Mouse (Mus musculus): ENCODE measurements around the gene Olfr960. TPM values are rescaled to one million over a fixed set of nuclear protein-coding genes. Genes with fewer than 3 reads are reported as not detected.
A peak's percentile ranks its signal among the peaks of the same experiment; 100 is the strongest.

Gene Olfr960
- polyA plus RNA-seq, 1 experiment from 2014 or later, result not detected

DNA sequence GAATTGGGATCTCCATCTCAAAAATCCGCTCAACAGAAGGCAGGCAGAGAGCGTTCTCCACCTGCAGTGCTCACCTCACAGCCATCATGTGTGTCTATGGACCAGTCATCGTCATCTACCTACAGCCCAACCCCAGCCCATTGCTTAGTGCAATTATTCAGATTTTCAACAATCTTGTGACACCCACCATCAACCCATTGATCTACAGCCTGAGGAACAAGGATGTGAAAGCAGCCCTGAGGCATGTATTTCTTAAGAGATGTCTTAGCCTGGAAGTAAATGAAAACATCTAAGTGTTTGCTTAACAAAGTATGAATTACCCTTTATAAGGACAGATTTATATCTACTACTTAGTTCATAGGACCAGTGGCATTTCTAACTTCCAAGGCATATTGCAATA, 2.6 kb downstream of the Olfr960 start:
- H3K4me2 ChIP-seq (ENCODE audit: low read length), result no peak overlapping the region
- H3K36me3 ChIP-seq (ENCODE audit: control insufficient read depth, insufficient read depth, low read length), result no peaks in the 10 kb centered on the region
- no peak overlapping the region for H3K9ac ChIP-seq (ENCODE audit: low read depth, low read length)
- no peak for ATAC-seq
- no peaks in the 10 kb centered on the region for H3K27me3 ChIP-seq (ENCODE audit: control insufficient read depth, insufficient read depth, low read depth, low read length)
- H3K4me1 ChIP-seq (ENCODE audit: control insufficient read depth, insufficient read depth, low read length), result no peaks in the 10 kb centered on the region
- no peak overlapping the region for H3K4me3 ChIP-seq (ENCODE audit: low read depth, low read length)
- no peak overlapping the region for H3K27ac ChIP-seq (ENCODE audit: low read length)
- H3K9me3 ChIP-seq (replicated peaks; ENCODE audit: control insufficient read depth, low read length, poor library complexity, severe bottlenecking), result no peaks in the 10 kb centered on the region
- 94% methylated on average over 3 of the region's 3 CpGs for WGBS

GRCm38 (mm10) chr9:39624711-39625110, 3.5 kb downstream of the Olfr960 start:
- H3K36me3 ChIP-seq (ENCODE audit: control insufficient read depth, insufficient read depth, low read length), result no peaks in the 10 kb centered on the region
- H3K4me1 ChIP-seq (ENCODE audit: control insufficient read depth, insufficient read depth, low read length), result no peaks in the 10 kb centered on the region
- no peak overlapping the region for H3K4me3 ChIP-seq (ENCODE audit: low read depth, low read length)
- no peak overlapping the region for H3K27ac ChIP-seq (ENCODE audit: low read length)
- no peak overlapping the region for H3K9ac ChIP-seq (ENCODE audit: low read depth, low read length)
- no peaks in the 10 kb centered on the region for H3K27me3 ChIP-seq (ENCODE audit: control insufficient read depth, insufficient read depth, low read depth, low read length)
- H3K4me2 ChIP-seq (ENCODE audit: low read length), result no peak overlapping the region
- no peaks in the 10 kb centered on the region for H3K9me3 ChIP-seq (replicated peaks; ENCODE audit: control insufficient read depth, low read length, poor library complexity, severe bottlenecking)
- WGBS, result 95% methylated on average over 2 of the region's 2 CpGs
- no peak for ATAC-seq

- Histone ChIP-seq H3K9ac (ENCODE audit: low read depth, low read length) (no peak overlapping the region), H3K27ac (ENCODE audit: low read length) (no peak overlapping the region), H3K4me1 (ENCODE audit: control insufficient read depth, insufficient read depth, low read length) (peaks cover 2% of the 10 kb centered on the region; the same call in 1 of the 2 replicates), H3K36me3 (ENCODE audit: control insufficient read depth, insufficient read depth, low read length) (no peaks in the 10 kb centered on the region), H3K4me2 (ENCODE audit: low read length) (no peak overlapping the region), H3K9me3 (replicated peaks; ENCODE audit: control insufficient read depth, low read length, poor library complexity, severe bottlenecking) (no peaks in the 10 kb centered on the region), H3K27me3 (ENCODE audit: control insufficient read depth, insufficient read depth, low read depth, low read length) (no peaks in the 10 kb centered on the region), H3K4me3 (ENCODE audit: low read depth, low read length) (no peak overlapping the region)
- ATAC-seq, result no peak
- WGBS, result 95% methylated on average over 2 of the region's 2 CpGs
These were observed 7.9 kb downstream of the Olfr960 start for GRCm38 (mm10) chr9:39629069-39629468.

- Histone ChIP-seq H3K4me1 (ENCODE audit: control insufficient read depth, insufficient read depth, low read length) (peaks cover 6% of the 10 kb centered on the region; the same call in 1 of the 2 replicates), H3K4me2 (ENCODE audit: low read length) (peak overlapping the region; percentile 26; the same call in 1 of the 2 replicates), H3K4me3 (ENCODE audit: low read depth, low read length) (no peak overlapping the region), H3K36me3 (ENCODE audit: control insufficient read depth, insufficient read depth, low read length) (no peaks in the 10 kb centered on the region), H3K9ac (ENCODE audit: low read depth, low read length) (no peak overlapping the region), H3K9me3 (replicated peaks; ENCODE audit: control insufficient read depth, low read length, poor library complexity, severe bottlenecking) (no peaks in the 10 kb centered on the region), H3K27me3 (ENCODE audit: control insufficient read depth, insufficient read depth, low read depth, low read length) (no peaks in the 10 kb centered on the region), H3K27ac (ENCODE audit: low read length) (peak overlapping the region; percentile 89)
- WGBS, result 27% methylated on average over 4 of the region's 4 CpGs
- peak; percentile 94 for ATAC-seq
These were observed 12.9 kb downstream of the Olfr960 start for GRCm38 (mm10) chr9:39633913-39634594.

- ATAC-seq, result no peak
- Histone ChIP-seq H3K27ac (ENCODE audit: low read length) (no peak within 1 kb of the TSS), H3K9ac (ENCODE audit: low read depth, low read length) (no peak within 1 kb of the TSS), H3K4me3 (ENCODE audit: low read depth, low read length) (no peak within 1 kb of the TSS), H3K4me1 (ENCODE audit: control insufficient read depth, insufficient read depth, low read length) (no peaks in the 10 kb centered on the region), H3K9me3 (replicated peaks; ENCODE audit: control insufficient read depth, low read length, poor library complexity, severe bottlenecking) (no peaks in the 10 kb centered on the region), H3K27me3 (ENCODE audit: control insufficient read depth, insufficient read depth, low read depth, low read length) (no peaks in the 10 kb centered on the region), H3K4me2 (ENCODE audit: low read length) (no peak within 1 kb of the TSS), H3K36me3 (ENCODE audit: control insufficient read depth, insufficient read depth, low read length) (no peaks in the 10 kb centered on the region)
These were observed 23.6 kb downstream of the Olfr960 start, which contains the start of gene Olfr961 for GRCm38 (mm10) chr9:39644785-39645184. TSS of gene Olfr961 (plus strand) at chr9:39645085.

DNA sequence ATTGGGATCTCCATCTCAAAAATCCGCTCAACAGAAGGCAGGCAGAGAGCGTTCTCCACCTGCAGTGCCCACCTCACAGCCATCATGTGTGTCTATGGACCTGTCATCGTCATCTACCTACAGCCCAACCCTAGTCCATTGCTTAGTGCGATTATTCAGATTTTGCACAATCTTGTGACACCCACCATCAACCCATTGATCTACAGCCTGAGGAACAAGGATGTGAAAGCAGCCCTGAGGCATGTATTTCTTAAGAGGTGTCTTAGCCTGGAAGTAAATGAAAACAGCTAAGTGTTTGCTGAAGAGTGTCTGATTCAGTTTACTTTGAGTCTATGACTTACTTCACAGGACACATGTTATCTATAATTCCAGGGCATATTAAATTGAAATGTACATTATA, 26.2 kb downstream of the Olfr960 start:
- H3K9me3 ChIP-seq (replicated peaks; ENCODE audit: control insufficient read depth, low read length, poor library complexity, severe bottlenecking), result no peaks in the 10 kb centered on the region
- H3K27me3 ChIP-seq (ENCODE audit: control insufficient read depth, insufficient read depth, low read depth, low read length), result no peaks in the 10 kb centered on the region
- ATAC-seq, result no peak
- 94% methylated on average over 4 of the region's 4 CpGs for WGBS
- H3K9ac ChIP-seq (ENCODE audit: low read depth, low read length), result no peak overlapping the region
- no peak overlapping the region for H3K4me2 ChIP-seq (ENCODE audit: low read length)
- H3K27ac ChIP-seq (ENCODE audit: low read length), result no peak overlapping the region
- no peak overlapping the region for H3K4me3 ChIP-seq (ENCODE audit: low read depth, low read length)
- H3K4me1 ChIP-seq (ENCODE audit: control insufficient read depth, insufficient read depth, low read length), result no peaks in the 10 kb centered on the region
- H3K36me3 ChIP-seq (ENCODE audit: control insufficient read depth, insufficient read depth, low read length), result no peaks in the 10 kb centered on the region

DNA sequence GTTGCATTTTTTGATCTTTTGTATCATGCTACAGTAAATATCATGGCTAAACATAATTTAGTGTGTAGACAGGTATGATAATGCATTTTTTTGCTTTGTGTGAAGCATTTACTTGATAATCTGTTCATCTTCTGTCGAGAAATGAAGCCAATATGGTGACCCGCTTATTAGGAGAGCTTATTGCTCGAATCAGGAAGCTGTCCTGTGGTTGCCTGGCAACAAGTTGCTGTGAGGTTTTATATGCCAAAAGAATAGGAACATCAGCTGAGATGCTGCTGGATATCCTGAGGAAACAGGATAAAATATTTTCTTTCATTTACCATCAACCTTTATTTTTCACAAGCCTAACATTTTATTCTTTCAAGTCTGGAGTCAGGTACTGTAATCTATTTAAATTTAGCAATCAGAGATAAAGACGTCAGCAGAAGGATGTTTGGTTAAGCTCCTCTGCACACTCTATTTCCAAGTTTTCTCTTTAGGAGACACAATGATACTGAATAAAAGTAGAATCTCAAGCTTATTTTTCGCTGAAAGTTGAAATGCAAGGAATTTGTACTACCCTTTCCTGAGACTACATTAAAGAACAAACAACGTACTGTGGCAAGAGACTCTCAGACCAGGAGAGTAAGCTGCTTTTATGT, 33.7 kb downstream of the Olfr960 start:
- Histone ChIP-seq H3K36me3 (ENCODE audit: control insufficient read depth, insufficient read depth, low read length) (no peaks in the 10 kb centered on the region), H3K27me3 (ENCODE audit: control insufficient read depth, insufficient read depth, low read depth, low read length) (no peaks in the 10 kb centered on the region), H3K9me3 (replicated peaks; ENCODE audit: control insufficient read depth, low read length, poor library complexity, severe bottlenecking) (no peaks in the 10 kb centered on the region), H3K4me1 (ENCODE audit: control insufficient read depth, insufficient read depth, low read length) (peaks cover 5% of the 10 kb centered on the region), H3K4me2 (ENCODE audit: low read length) (0 out of 2 replicates have a peak overlapping the region, but pooled peaks have one; percentile 6), H3K9ac (ENCODE audit: low read depth, low read length) (no peak overlapping the region), H3K4me3 (ENCODE audit: low read depth, low read length) (no peak overlapping the region), H3K27ac (ENCODE audit: low read length) (peak overlapping the region; percentile 71)
- 39% methylated on average over 6 of the region's 6 CpGs for WGBS
- ATAC-seq, result peak; percentile 91

DNA sequence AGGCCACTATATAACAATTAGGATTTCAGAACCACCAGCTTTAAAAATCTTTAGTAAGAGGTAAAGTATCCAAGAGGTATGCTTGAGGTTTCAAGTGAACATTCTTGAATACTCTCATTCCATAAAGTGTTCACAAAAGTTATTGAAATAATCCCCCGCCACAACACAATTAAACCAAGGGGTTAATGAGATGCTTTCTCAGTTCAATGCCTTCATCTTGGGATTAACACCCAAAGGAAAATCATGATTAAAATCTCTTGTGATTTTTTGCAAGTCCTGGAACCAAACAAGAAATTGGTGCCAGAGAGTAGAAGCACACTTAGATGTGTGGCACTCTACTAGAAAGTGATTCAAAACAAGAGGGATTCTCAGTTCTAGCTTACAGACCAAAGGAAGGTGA, 45.7 kb downstream of the Olfr960 start, which contains the start of gene Olfr963:
TSS of gene Olfr963 (plus strand) at position 301 of the 400 bp plus-strand sequence.
- no peak within 1 kb of the TSS for H3K4me2 ChIP-seq (ENCODE audit: low read length)
- H3K36me3 ChIP-seq (ENCODE audit: control insufficient read depth, insufficient read depth, low read length), result no peaks in the 10 kb centered on the region
- no peak within 1 kb of the TSS for H3K27ac ChIP-seq (ENCODE audit: low read length)
- H3K27me3 ChIP-seq (ENCODE audit: control insufficient read depth, insufficient read depth, low read depth, low read length), result no peaks in the 10 kb centered on the region
- no peak for ATAC-seq
- H3K4me1 ChIP-seq (ENCODE audit: control insufficient read depth, insufficient read depth, low read length), result no peaks in the 10 kb centered on the region
- no peak within 1 kb of the TSS for H3K4me3 ChIP-seq (ENCODE audit: low read depth, low read length)
- 86% methylated on average over 1 of the region's 1 CpGs for WGBS
- H3K9ac ChIP-seq (ENCODE audit: low read depth, low read length), result no peak within 1 kb of the TSS
- no peaks in the 10 kb centered on the region for H3K9me3 ChIP-seq (replicated peaks; ENCODE audit: control insufficient read depth, low read length, poor library complexity, severe bottlenecking)

- 81% methylated on average over 2 of the region's 2 CpGs for WGBS
- H3K4me3 ChIP-seq (ENCODE audit: low read depth, low read length), result no peak overlapping the region
- H3K9ac ChIP-seq (ENCODE audit: low read depth, low read length), result no peak overlapping the region
- H3K27me3 ChIP-seq (ENCODE audit: control insufficient read depth, insufficient read depth, low read depth, low read length), result no peaks in the 10 kb centered on the region
- H3K4me2 ChIP-seq (ENCODE audit: low read length), result no peak overlapping the region
- H3K36me3 ChIP-seq (ENCODE audit: control insufficient read depth, insufficient read depth, low read length), result no peaks in the 10 kb centered on the region
- no peak for ATAC-seq
- H3K27ac ChIP-seq (ENCODE audit: low read length), result no peak overlapping the region
- H3K4me1 ChIP-seq (ENCODE audit: control insufficient read depth, insufficient read depth, low read length), result no peaks in the 10 kb centered on the region
- no peaks in the 10 kb centered on the region for H3K9me3 ChIP-seq (replicated peaks; ENCODE audit: control insufficient read depth, low read length, poor library complexity, severe bottlenecking)
These were observed 48.5 kb downstream of the Olfr960 start for GRCm38 (mm10) chr9:39669723-39670122.
